Mouse (Mus musculus): ENCODE measurements around the gene Itih5.

GRCm38 (mm10) chr2:10290115-10290514, 136.7 kb downstream of the Itih5 start:
- TF ChIP-seq CTCF (IDR thresholded peaks at IDR 0.05; ENCODE audit: extremely low read depth, insufficient read depth, insufficient read length, insufficient replicate concordance) (no peak), POLR2A (IDR thresholded peaks at IDR 0.05; ENCODE audit: low read depth, low read length) (no peak)
